Mouse (Mus musculus): ENCODE measurements at regions not wholly inside any gene's neighbourhood (a gene's known extent, or its start where the extent isn't known, plus 50 kb on each side); places are given as distances from the start of the nearest gene placed in this dataset.

GRCm38 (mm10) chr7:96081676-96082075 is 89.4 kb upstream of the Tenm4 start:
- Histone ChIP-seq H3K9ac (ENCODE audit: control insufficient read depth, low read depth, low read length, poor library complexity, severe bottlenecking) (no peak overlapping the region), H3K27me3 (ENCODE audit: control insufficient read depth in 1 of 2, insufficient read depth in 2 of 2, low read length in 2 of 2) (no peaks in the 10 kb centered on the region), H3K27ac (ENCODE audit: control insufficient read depth, low read depth, low read length) (no peak overlapping the region), H3K4me3 (ENCODE audit: control insufficient read depth in 1 of 2, insufficient read depth in 1 of 2, low read depth in 2 of 2, low read length in 2 of 2) (no peak overlapping the region), H3K79me2 (ENCODE audit: control insufficient read depth, insufficient read depth, low read length, poor library complexity) (no peaks in the 10 kb centered on the region), H3K4me1 (ENCODE audit: control insufficient read depth in 1 of 2, insufficient read depth in 2 of 2, low read length in 2 of 2) (no peaks in the 10 kb centered on the region), H3K9me3 (replicated peaks; ENCODE audit: insufficient read depth, low read length) (no peaks in the 10 kb centered on the region), H3K36me3 (ENCODE audit: control insufficient read depth in 1 of 2, insufficient read depth in 2 of 2, low read length in 2 of 2) (no peaks in the 10 kb centered on the region)
- DNase-seq (ENCODE audit: low read depth, low spot score) = no peak
- TF ChIP-seq E2F4 (IDR thresholded peaks at IDR 0.05; ENCODE audit: borderline replicate concordance, low read depth, low read length) (no peak), UBTF (IDR thresholded peaks at IDR 0.05; ENCODE audit: borderline replicate concordance, insufficient read depth, low read depth, low read length) (no peak), ZKSCAN1 (IDR thresholded peaks at IDR 0.05; ENCODE audit: low read depth, low read length) (no peak), SIN3A (IDR thresholded peaks at IDR 0.05; ENCODE audit: low read length) (no peak)

DNA sequence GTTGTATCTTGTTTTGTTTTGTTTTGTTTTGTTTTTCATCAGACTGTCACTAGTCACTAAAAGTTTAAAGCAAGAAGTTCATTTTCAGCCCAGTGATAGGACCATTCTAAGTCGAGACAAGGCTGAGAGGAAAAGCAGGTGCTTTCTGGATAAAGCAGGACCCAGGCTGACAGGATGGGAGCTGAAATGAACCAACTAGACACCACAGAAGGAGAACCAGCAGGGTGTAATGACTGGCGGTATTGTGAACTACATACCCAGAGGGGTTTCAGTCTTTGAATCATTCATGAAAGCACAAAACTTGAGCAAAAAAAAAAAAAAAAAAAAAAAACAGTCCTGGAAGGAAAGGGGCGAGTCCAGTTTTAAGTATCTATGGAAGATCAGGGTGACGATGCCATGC is 75.9 kb upstream of the Tenm4 start:
- DNase-seq (ENCODE audit: low read depth, low spot score) = no peak
- Histone ChIP-seq H3K9ac (ENCODE audit: control insufficient read depth, low read depth, low read length, poor library complexity, severe bottlenecking) (no peak overlapping the region), H3K4me1 (ENCODE audit: control insufficient read depth in 1 of 2, insufficient read depth in 2 of 2, low read length in 2 of 2) (no peaks in the 10 kb centered on the region), H3K79me2 (ENCODE audit: control insufficient read depth, insufficient read depth, low read length, poor library complexity) (no peaks in the 10 kb centered on the region), H3K36me3 (ENCODE audit: control insufficient read depth in 1 of 2, insufficient read depth in 2 of 2, low read length in 2 of 2) (no peaks in the 10 kb centered on the region), H3K27me3 (ENCODE audit: control insufficient read depth in 1 of 2, insufficient read depth in 2 of 2, low read length in 2 of 2) (no peaks in the 10 kb centered on the region), H3K27ac (ENCODE audit: control insufficient read depth, low read depth, low read length) (no peak overlapping the region), H3K9me3 (replicated peaks; ENCODE audit: insufficient read depth, low read length) (no peaks in the 10 kb centered on the region), H3K4me3 (ENCODE audit: control insufficient read depth in 1 of 2, insufficient read depth in 1 of 2, low read depth in 2 of 2, low read length in 2 of 2) (no peak overlapping the region)
- TF ChIP-seq UBTF (IDR thresholded peaks at IDR 0.05; ENCODE audit: borderline replicate concordance, insufficient read depth, low read depth, low read length) = no peak
- TF ChIP-seq MAZ (IDR thresholded peaks at IDR 0.05; ENCODE audit: low read depth, low read length) = no peak
- no peak for TF ChIP-seq TBP (IDR thresholded peaks at IDR 0.05; ENCODE audit: low read depth, low read length)
- no peak for TF ChIP-seq EP300 (IDR thresholded peaks at IDR 0.05; ENCODE audit: low read depth in 1 of 2, low read length in 2 of 2)
- no peak for TF ChIP-seq BHLHE40 (IDR thresholded peaks at IDR 0.05; ENCODE audit: borderline replicate concordance, low read depth, low read length)
- no peak for TF ChIP-seq RCOR1 (IDR thresholded peaks at IDR 0.05; ENCODE audit: low read depth, low read length)
- TF ChIP-seq RAD21 (IDR thresholded peaks at IDR 0.05; ENCODE audit: low read depth, low read length) = no peak
- TF ChIP-seq POLR2AphosphoS5 (IDR thresholded peaks at IDR 0.05; ENCODE audit: borderline replicate concordance, low read depth, low read length) = no peak
- no peak for TF ChIP-seq SIN3A (IDR thresholded peaks at IDR 0.05; ENCODE audit: low read length)
- TF ChIP-seq MYB (IDR thresholded peaks at IDR 0.05; ENCODE audit: low read depth, low read length) = no peak
- no peak for TF ChIP-seq NRF1 (IDR thresholded peaks at IDR 0.05; ENCODE audit: insufficient read depth, low read depth, low read length, poor library complexity, severe bottlenecking)

GRCm38 (mm10) chr7:96095752-96096151 is 75.3 kb upstream of the Tenm4 start:
- Histone ChIP-seq H3K27ac (ENCODE audit: control insufficient read depth, low read depth, low read length) (no peak overlapping the region), H3K4me1 (ENCODE audit: control insufficient read depth in 1 of 2, insufficient read depth in 2 of 2, low read length in 2 of 2) (no peaks in the 10 kb centered on the region)
- TF ChIP-seq HCFC1 (IDR thresholded peaks at IDR 0.05; ENCODE audit: low read depth, low read length) = no peak
- TF ChIP-seq POLR2A (IDR thresholded peaks at IDR 0.05; ENCODE audit: control insufficient read depth in 1 of 2, insufficient read depth in 1 of 2, low read depth in 1 of 2, low read length in 2 of 2, poor library complexity in 1 of 2) = no peak
- no peak for TF ChIP-seq MXI1 (IDR thresholded peaks at IDR 0.05; ENCODE audit: low read depth, low read length)

More at GRCm38 (mm10) chr7:96095752-96096151, 75.3 kb upstream of the Tenm4 start:
- Histone ChIP-seq H3K36me3 (ENCODE audit: control insufficient read depth in 1 of 2, insufficient read depth in 2 of 2, low read length in 2 of 2) (no peaks in the 10 kb centered on the region), H3K79me2 (ENCODE audit: control insufficient read depth, insufficient read depth, low read length, poor library complexity) (no peaks in the 10 kb centered on the region), H3K4me3 (ENCODE audit: control insufficient read depth in 1 of 2, insufficient read depth in 1 of 2, low read depth in 2 of 2, low read length in 2 of 2) (no peak overlapping the region), H3K9ac (ENCODE audit: control insufficient read depth, low read depth, low read length, poor library complexity, severe bottlenecking) (no peak overlapping the region), H3K27me3 (ENCODE audit: control insufficient read depth in 1 of 2, insufficient read depth in 2 of 2, low read length in 2 of 2) (no peaks in the 10 kb centered on the region), H3K9me3 (replicated peaks; ENCODE audit: insufficient read depth, low read length) (no peaks in the 10 kb centered on the region)
- DNase-seq (ENCODE audit: low read depth, low spot score) = no peak
